Mouse (Mus musculus) kidney, adult 18-20 months (tissue): ENCODE data around the gene Adamts10.

Source experiments
- DNase-seq: peaks from one replicate; pipeline ENCODE4 v3.0.0; 2021

The Adamts10 gene

GRCm38 (mm10) chr17:33555223-33555855, 31.3 kb downstream of the Adamts10 start, which contains the start of gene Myo1f:
TSS of gene Myo1f (plus strand) at chr17:33555707.
- peak; percentile 5 for DNase-seq

- no peak for DNase-seq
These were observed 33.9 kb downstream of the Adamts10 start for GRCm38 (mm10) chr17:33557922-33558321.

- DNase-seq = no peak
These were observed 39.6 kb downstream of the Adamts10 start for GRCm38 (mm10) chr17:33563527-33564076.

- DNase-seq = no peak
These were observed 40.6 kb downstream of the Adamts10 start for GRCm38 (mm10) chr17:33564599-33564998.

- no peak for DNase-seq
These were observed 42.2 kb downstream of the Adamts10 start for GRCm38 (mm10) chr17:33566182-33566581.

GRCm38 (mm10) chr17:33584061-33584460, 60.1 kb downstream of the Adamts10 start:
- no peak for DNase-seq

GRCm38 (mm10) chr17:33586011-33586410, 62.0 kb downstream of the Adamts10 start:
- DNase-seq = no peak

GRCm38 (mm10) chr17:33597271-33597670, 73.3 kb downstream of the Adamts10 start:
- DNase-seq = no peak

- DNase-seq = no peak
These were observed 74.5 kb downstream of the Adamts10 start for GRCm38 (mm10) chr17:33598506-33598905.

GRCm38 (mm10) chr17:33599836-33600475, 76.0 kb downstream of the Adamts10 start:
- no peak for DNase-seq

GRCm38 (mm10) chr17:33600831-33601230, 76.8 kb downstream of the Adamts10 start:
- DNase-seq = no peak

GRCm38 (mm10) chr17:33601947-33602346, 77.9 kb downstream of the Adamts10 start:
- no peak for DNase-seq
